In genomic region chr8:86393374-86393773, GRCm38 (mm10) we compare ENCODE assay signal across 16 mouse cellular contexts.
"Had no signal": no experiment of that assay in that cellular context is flagged by ENCODE, and none has a peak within 500 bp of the region (broad histone marks: within the 10 kb centered on the region; RNA-seq: fewer than 3 reads in every experiment).

No protein-coding gene starts in this region.

- ATAC-seq: midbrain, embryonic 15.5 days had no signal

- H3K4me2 ChIP-seq: liver, embryonic 13.5 days; midbrain, embryonic 15.5 days; neural tube, embryonic 12.5 days; neural tube, embryonic 15.5 days; stomach, embryonic 15.5 days had no signal

- H3K4me1 ChIP-seq: liver, embryonic 13.5 days; stomach, embryonic 15.5 days had no signal

- DNase-seq: kidney, postnatal 25 days; layer of hippocampus, adult 9-11 months; liver, embryonic 13.5 days; lung, adult 2 months; lung, postnatal 14 days; lung, postnatal 4 days; right cerebral cortex, adult 18-20 months; right cerebral cortex, postnatal 14 days; spleen, adult 18-20 months; thymus, postnatal 25 days had no signal

- H3K36me3 ChIP-seq: liver, embryonic 13.5 days; midbrain, embryonic 15.5 days; neural tube, embryonic 12.5 days; neural tube, embryonic 15.5 days; stomach, embryonic 15.5 days had no signal

- H3K27me3 ChIP-seq: liver, embryonic 13.5 days; midbrain, embryonic 15.5 days; neural tube, embryonic 12.5 days; neural tube, embryonic 15.5 days; stomach, embryonic 15.5 days had no signal

- H3K9ac ChIP-seq: liver, embryonic 13.5 days; midbrain, embryonic 15.5 days; neural tube, embryonic 12.5 days; neural tube, embryonic 15.5 days; stomach, embryonic 15.5 days had no signal

- H3K9me3 ChIP-seq: liver, embryonic 13.5 days; midbrain, embryonic 15.5 days; neural tube, embryonic 12.5 days; neural tube, embryonic 15.5 days; stomach, embryonic 15.5 days had no signal

- H3K4me3 ChIP-seq: layer of hippocampus, adult 2 months; liver, embryonic 13.5 days; midbrain, embryonic 15.5 days; neural tube, embryonic 12.5 days; neural tube, embryonic 15.5 days; stomach, embryonic 15.5 days had no signal

- H3K27ac ChIP-seq: kidney, postnatal 0 days; layer of hippocampus, adult 2 months; liver, embryonic 13.5 days; midbrain, embryonic 15.5 days; neural tube, embryonic 12.5 days; neural tube, embryonic 15.5 days; stomach, embryonic 15.5 days had no signal
